Mouse (Mus musculus): ENCODE measurements around the gene Fbf1. TPM values are rescaled to one million over a fixed set of nuclear protein-coding genes. Genes with fewer than 3 reads are reported as not detected.

Fbf1 gene
- polyA plus RNA-seq (2012; rRNA removed; ENCODE audit: low replicate concordance) = 15.9 and 34.9 TPM in 2 replicates

GRCm38 (mm10) chr11:116167884-116168439, at the start of gene Fbf1:
Gene Fbf1 (minus strand): TSS chr11:116168166.

GRCm38 (mm10) chr11:116198639-116199531, 30.9 kb upstream of the Fbf1 start, which contains the start of the genes Ten1 and Acox1:
Gene Ten1 (plus strand): TSS chr11:116198855.
Gene Acox1 (minus strand): TSS chr11:116199045.

GRCm38 (mm10) chr11:116138468-116139138, 29.4 kb downstream of the Fbf1 start, which contains the start of gene Mrpl38:
Gene Mrpl38 (minus strand): TSS chr11:116138868.

GRCm38 (mm10) chr11:116130488-116131205, 37.3 kb downstream of the Fbf1 start, which contains the start of gene Trim65:
Gene Trim65 (minus strand): TSS chr11:116131128.

GRCm38 (mm10) chr11:116127156-116127980, 40.6 kb downstream of the Fbf1 start, which contains the start of gene Trim47:
Gene Trim47 (minus strand): TSS chr11:116127210.

Other genes with a start within 250 kb of the Fbf1 start
- gene Sap30bp, start 234.9 kb downstream of the Fbf1 start, polyA plus RNA-seq (2012; rRNA removed; ENCODE audit: low replicate concordance) = 20.3 and 29.8 TPM in 2 replicates
- gene Recql5, start 234.7 kb downstream of the Fbf1 start, polyA plus RNA-seq (2012; rRNA removed; ENCODE audit: low replicate concordance) = 19.0 and 25.1 TPM in 2 replicates
- 5.8 and 15.3 TPM in 2 replicates for gene Itgb4, start 193.5 kb downstream of the Fbf1 start, polyA plus RNA-seq (2012; rRNA removed; ENCODE audit: low replicate concordance)
- 26.1 and 53.1 TPM in 2 replicates for gene Galk1, start 155.4 kb downstream of the Fbf1 start, polyA plus RNA-seq (2012; rRNA removed; ENCODE audit: low replicate concordance)
- gene H3f3b, start 140.2 kb downstream of the Fbf1 start, polyA plus RNA-seq (2012; rRNA removed; ENCODE audit: low replicate concordance) = 78.9 and 242 TPM in 2 replicates
- gene Unk, start 137.8 kb downstream of the Fbf1 start, polyA plus RNA-seq (2012; rRNA removed; ENCODE audit: low replicate concordance) = 23.6 and 56.2 TPM in 2 replicates
- 1.7 and 7.5 TPM in 2 replicates for gene Unc13d, start 90.2 kb downstream of the Fbf1 start, polyA plus RNA-seq (2012; rRNA removed; ENCODE audit: low replicate concordance)
- 189 and 264 TPM in 2 replicates for gene Wbp2, start 81.2 kb downstream of the Fbf1 start, polyA plus RNA-seq (2012; rRNA removed; ENCODE audit: low replicate concordance)
- gene Trim47, start 41.0 kb downstream of the Fbf1 start, polyA plus RNA-seq (2012; rRNA removed; ENCODE audit: low replicate concordance) = 41.1 and 61.3 TPM in 2 replicates
- gene Trim65, start 37.0 kb downstream of the Fbf1 start, polyA plus RNA-seq (2012; rRNA removed; ENCODE audit: low replicate concordance) = 12.7 and 19.1 TPM in 2 replicates
- gene Mrpl38, start 29.3 kb downstream of the Fbf1 start, polyA plus RNA-seq (2012; rRNA removed; ENCODE audit: low replicate concordance) = 43.3 and 80.0 TPM in 2 replicates
- 11.0 and 38.0 TPM in 2 replicates for gene Ten1, start 30.7 kb upstream of the Fbf1 start, polyA plus RNA-seq (2012; rRNA removed; ENCODE audit: low replicate concordance)
- gene Acox1, start 30.9 kb upstream of the Fbf1 start, polyA plus RNA-seq (2012; rRNA removed; ENCODE audit: low replicate concordance) = 158 and 369 TPM in 2 replicates
- 0.26 and 2.2 TPM in 2 replicates for gene Evpl, start 69.9 kb upstream of the Fbf1 start, polyA plus RNA-seq (2012; rRNA removed; ENCODE audit: low replicate concordance)
- gene Srp68, start 106.1 kb upstream of the Fbf1 start, polyA plus RNA-seq (2012; rRNA removed; ENCODE audit: low replicate concordance) = 47.5 and 69.1 TPM in 2 replicates
- 0.06 and 2.1 TPM in 2 replicates for gene Galr2, start 112.8 kb upstream of the Fbf1 start, polyA plus RNA-seq (2012; rRNA removed; ENCODE audit: low replicate concordance)
- 36.6 and 41.8 TPM in 2 replicates for gene Exoc7, start 139.1 kb upstream of the Fbf1 start, polyA plus RNA-seq (2012; rRNA removed; ENCODE audit: low replicate concordance)
- 0.04 and 2.2 TPM in 2 replicates for gene Foxj1, start 167.2 kb upstream of the Fbf1 start, polyA plus RNA-seq (2012; rRNA removed; ENCODE audit: low replicate concordance)
- gene Rnf157, start 244.9 kb upstream of the Fbf1 start, polyA plus RNA-seq (2012; rRNA removed; ENCODE audit: low replicate concordance) = 2.8 and 8.2 TPM in 2 replicates